Mouse (Mus musculus): ENCODE measurements around the gene Col4a1.

DNA sequence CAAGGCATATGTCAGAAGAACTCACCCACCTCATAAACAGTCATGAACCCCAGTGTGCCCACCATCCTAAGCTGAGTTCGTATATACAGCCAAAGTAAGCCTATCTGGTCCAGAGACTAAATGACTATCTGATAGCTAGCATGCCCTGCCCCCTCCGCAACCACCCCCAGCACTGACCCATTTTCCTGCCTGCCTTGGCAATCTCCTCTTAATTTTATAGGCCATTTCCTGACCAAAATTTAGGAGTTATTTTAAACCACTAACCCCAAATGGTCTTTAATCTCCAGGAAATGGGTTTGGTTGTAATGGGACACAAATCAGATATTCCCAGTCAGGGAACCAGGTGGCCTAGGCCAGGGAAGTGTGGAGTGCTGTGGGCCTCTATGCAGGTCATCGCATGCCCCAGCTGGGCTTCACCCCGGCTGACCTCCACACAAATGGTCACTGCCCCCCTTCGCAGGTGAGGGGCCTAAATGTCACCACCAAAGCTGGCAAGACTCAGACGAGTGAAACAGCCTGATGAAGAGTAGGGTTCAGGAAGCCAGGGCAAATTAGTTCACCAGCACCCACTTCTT lies 8.5 kb downstream of the Col4a1 start:
- no peak for TF ChIP-seq CTCF (conservative IDR thresholded peaks at IDR 0.05; ENCODE audit: low read length)
- TF ChIP-seq NANOG (IDR thresholded peaks at IDR 0.05; ENCODE audit: borderline replicate concordance, low read length), result no peak

Measured in E14TG2a.4 (cell line).